8 mouse cellular contexts compared by ENCODE assay signal in genomic region chr2:119156681-119157572, GRCm38 (mm10). TPM values are rescaled to one million over a fixed set of nuclear protein-coding genes. Genes with fewer than 3 reads are reported as not detected.
DNase-seq lines count a peak whose midpoint lies in the region; ATAC-seq and TF ChIP-seq lines count a peak whose summit lies in the region.

Rmdn3 (minus strand) TSS chr2:119157034.

- H3K4me3 ChIP-seq in embryonic facial prominence, embryonic 14.5 days (ENCODE audit: low read depth, low read length) = peak within 1 kb of the TSS; percentile 98
- H3K4me3 ChIP-seq in limb, embryonic 14.5 days (replicated peaks; ENCODE audit: low read length) = peak within 1 kb of the TSS; percentile 99
- H3K4me3 ChIP-seq in midbrain, postnatal 0 days (ENCODE audit: low read depth, low read length) = peak within 1 kb of the TSS; percentile 88

- peak; percentile 95 for DNase-seq in 3T3-L1 (ENCODE audit: low read depth, low spot score)
- DNase-seq in adrenal gland, postnatal 4 days (ENCODE audit: low spot score in 2 of 2) = peak; percentile 78 to 91
- DNase-seq in embryonic facial prominence, embryonic 14.5 days (ENCODE audit: low spot score) = peak; percentile 96
- peak; percentile 91 for DNase-seq in heart, adult 8-10 months (ENCODE audit: low spot score)
- DNase-seq in kidney, adult 9 months = peak; percentile 97
- DNase-seq in limb, embryonic 14.5 days (ENCODE audit: low spot score) = peak; percentile 94
- peak; percentile 97 for DNase-seq in midbrain, postnatal 0 days (ENCODE audit: low spot score)
- peak; percentile 88 to 95 for DNase-seq in spleen, postnatal 14 days (ENCODE audit: low spot score in 2 of 2)

- peak; percentile 92 for ATAC-seq in embryonic facial prominence, embryonic 14.5 days (ENCODE audit: low read depth)
- ATAC-seq in limb, embryonic 14.5 days (ENCODE audit: low FRiP score, low read depth) = peak; percentile 95
- ATAC-seq in midbrain, postnatal 0 days (ENCODE audit: low FRiP score) = peak; percentile 91

- H3K27me3 ChIP-seq in embryonic facial prominence, embryonic 14.5 days (replicated peaks; ENCODE audit: control insufficient read depth, insufficient read depth, low read length) = no peaks in the 10 kb centered on the region
- H3K27me3 ChIP-seq in limb, embryonic 14.5 days (ENCODE audit: control insufficient read depth, insufficient read depth, low read length) = no peaks in the 10 kb centered on the region
- no peaks in the 10 kb centered on the region; the same call in 1 of the 2 replicates for H3K27me3 ChIP-seq in midbrain, postnatal 0 days (ENCODE audit: insufficient read depth, low read length)

- H3K4me2 ChIP-seq in embryonic facial prominence, embryonic 14.5 days (ENCODE audit: low read depth, low read length) = peak within 1 kb of the TSS; percentile 88
- H3K4me2 ChIP-seq in limb, embryonic 14.5 days (replicated peaks; ENCODE audit: low read depth, low read length, severe bottlenecking) = peak within 1 kb of the TSS; percentile 84
- peak within 1 kb of the TSS; percentile 96 for H3K4me2 ChIP-seq in midbrain, postnatal 0 days (ENCODE audit: low read depth, low read length, poor library complexity, severe bottlenecking)

- peak within 1 kb of the TSS; percentile 59 for H3K27ac ChIP-seq in embryonic facial prominence, embryonic 14.5 days (replicated peaks; ENCODE audit: low read depth, low read length)
- H3K27ac ChIP-seq in limb, embryonic 14.5 days (replicated peaks; ENCODE audit: low read depth, low read length) = 0 out of 2 replicates have a peak within 1 kb of the TSS, but pooled peaks have one; percentile 33
- H3K27ac ChIP-seq in midbrain, postnatal 0 days (ENCODE audit: low read depth, low read length) = peak within 1 kb of the TSS; percentile 83

- H3K9me3 ChIP-seq in embryonic facial prominence, embryonic 14.5 days (ENCODE audit: control insufficient read depth, low read length) = no peaks in the 10 kb centered on the region
- H3K9me3 ChIP-seq in limb, embryonic 14.5 days (ENCODE audit: control insufficient read depth, low read length) = no peaks in the 10 kb centered on the region
- H3K9me3 ChIP-seq in midbrain, postnatal 0 days (ENCODE audit: low read length) = no peaks in the 10 kb centered on the region

- TF ChIP-seq CTCF in midbrain, postnatal 0 days (IDR thresholded peaks at IDR 0.05) = peak; percentile 53

- peaks cover 21% of the 10 kb centered on the region for H3K36me3 ChIP-seq in embryonic facial prominence, embryonic 14.5 days (ENCODE audit: control insufficient read depth, insufficient read depth, low read length)
- H3K36me3 ChIP-seq in limb, embryonic 14.5 days (ENCODE audit: control insufficient read depth, insufficient read depth, low read length) = peaks cover 23% of the 10 kb centered on the region
- peaks cover 23% of the 10 kb centered on the region for H3K36me3 ChIP-seq in midbrain, postnatal 0 days (ENCODE audit: insufficient read depth, low read length)

- peaks cover 3% of the 10 kb centered on the region; the same call in 1 of the 2 replicates for H3K4me1 ChIP-seq in embryonic facial prominence, embryonic 14.5 days (ENCODE audit: control insufficient read depth, insufficient read depth, low read length)
- H3K4me1 ChIP-seq in limb, embryonic 14.5 days (ENCODE audit: control insufficient read depth, insufficient read depth, low read length) = peaks cover 10% of the 10 kb centered on the region; the same call in 1 of the 2 replicates
- peaks cover 11% of the 10 kb centered on the region; the same call in 1 of the 2 replicates for H3K4me1 ChIP-seq in midbrain, postnatal 0 days (ENCODE audit: insufficient read depth, low read length)

- WGBS in embryonic facial prominence, embryonic 14.5 days = under 1% methylated on average over 37 of the region's 57 CpGs
- 1% methylated on average over 42 of the region's 57 CpGs for WGBS in limb, embryonic 14.5 days
- under 1% methylated on average over 54 of the region's 57 CpGs for WGBS in midbrain, postnatal 0 days

- H3K9ac ChIP-seq in embryonic facial prominence, embryonic 14.5 days (ENCODE audit: low read depth, low read length) = peak within 1 kb of the TSS; percentile 93
- peak within 1 kb of the TSS; percentile 87 for H3K9ac ChIP-seq in limb, embryonic 14.5 days (ENCODE audit: low read depth, low read length, severe bottlenecking)
- peak within 1 kb of the TSS; percentile 83 for H3K9ac ChIP-seq in midbrain, postnatal 0 days (replicated peaks; ENCODE audit: low read length, poor library complexity, severe bottlenecking)

- TF ChIP-seq POLR2A in limb, embryonic 14.5 days (IDR thresholded peaks at IDR 0.05; ENCODE audit: borderline replicate concordance, extremely low read depth, insufficient read depth, insufficient read length) = peak; percentile 73; the same call in 1 of the 2 replicates

RNA-seq across cellular contexts. Expression of gene Rmdn3, which starts in this region (rescaled TPM):
- total RNA-seq in adrenal gland, postnatal 4 days (2021) = 10 to 100 TPM; 40.5 to 42.5 TPM
- polyA plus RNA-seq in embryonic facial prominence, embryonic 14.5 days (2014; fragmentation: Nextera tagmentation; extraction: Ambion mirVana) = 34.8 and 37.5 TPM in 2 replicates
- total RNA-seq in heart, adult 8-10 months (2022) = 10 to 100 TPM; 15.3 to 25.2 (median 17.5) TPM
- 25.4 and 27.4 TPM in 2 replicates for polyA plus RNA-seq in limb, embryonic 14.5 days (2012; rRNA removed)
- 38.9 and 40.7 TPM in 2 replicates for polyA plus RNA-seq in limb, embryonic 14.5 days (2014; fragmentation: Nextera tagmentation; extraction: Ambion mirVana)
- 34.8 and 37.2 TPM in 2 replicates for total RNA-seq in midbrain, postnatal 0 days (2014; rRNA removed)
- 38.8 and 43.1 TPM in 2 replicates for polyA plus RNA-seq in midbrain, postnatal 0 days (2015; fragmentation: Nextera tagmentation; extraction: Ambion mirVana)

Comparison
In these comparisons a context has a peak if more than half of its experiments do, and no peak if none do; other contexts are left out.
1. Peak in every context shown above with its lines: DNase-seq, ATAC-seq, H3K4me3 ChIP-seq and H3K27ac ChIP-seq.
2. H3K27ac ChIP-seq: peak in every context shown above with its lines; median percentile 83 in midbrain, postnatal 0 days; 59 in embryonic facial prominence, embryonic 14.5 days; 33 in limb, embryonic 14.5 days.